Mouse (Mus musculus): ENCODE data around the gene Mrpl54.

GRCm38 (mm10) chr10:81286586-81286985, 19.9 kb upstream of the Mrpl54 start:
- TF ChIP-seq CTCF (IDR thresholded peaks at IDR 0.05; ENCODE audit: borderline replicate concordance, extremely low read depth, insufficient read depth, insufficient read length), result no peak
- TF ChIP-seq POLR2A (IDR thresholded peaks at IDR 0.05; ENCODE audit: borderline replicate concordance, extremely low read depth, insufficient read depth, insufficient read length, poor library complexity, severe bottlenecking), result no peak
